9 mouse cellular contexts compared by ENCODE assay signal in the genomic region with DNA sequence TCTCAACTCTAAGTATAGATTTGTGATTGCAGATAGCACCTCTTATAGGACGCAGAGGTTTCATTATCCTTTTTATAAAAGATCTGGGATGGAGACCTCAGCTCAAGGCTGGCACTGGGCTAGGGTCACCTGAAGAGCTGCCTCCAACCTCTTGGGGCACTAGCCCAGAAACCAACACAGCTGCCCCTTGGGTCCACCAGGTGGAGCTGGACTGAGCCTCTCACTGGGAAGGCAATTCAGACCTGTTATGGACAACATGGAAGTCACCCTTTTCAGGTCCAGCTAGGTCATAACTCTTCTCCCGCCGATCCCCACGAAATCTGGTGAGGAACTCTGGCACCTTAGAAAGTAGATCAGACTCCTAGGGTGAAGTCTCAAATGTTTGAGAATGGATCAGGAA.
DNase-seq lines count a peak whose midpoint lies in the region; ATAC-seq and TF ChIP-seq lines count a peak whose summit lies in the region.
"Had no signal": no experiment of that assay in that cellular context is flagged by ENCODE, and none has a peak within 500 bp of the region (broad histone marks: within the 10 kb centered on the region; RNA-seq: fewer than 3 reads in every experiment).

No protein-coding gene starts in this region.

- H3K27ac ChIP-seq in midbrain, embryonic 11.5 days (ENCODE audit: low read depth, low read length), result no peak overlapping the region
- no peak overlapping the region for H3K27ac ChIP-seq in midbrain, embryonic 13.5 days
- H3K27ac ChIP-seq in cortical plate, adult 2 months (ENCODE audit: insufficient read depth, low read length), result no peak overlapping the region
- H3K27ac ChIP-seq in lung, postnatal 0 days (ENCODE audit: low read length), result no peak overlapping the region
- H3K27ac ChIP-seq: midbrain, embryonic 12.5 days had no signal

- 90% methylated on average over 4 of the region's 4 CpGs for WGBS in midbrain, embryonic 11.5 days
- 98% methylated on average over 4 of the region's 4 CpGs for WGBS in midbrain, embryonic 13.5 days
- 87% methylated on average over 4 of the region's 4 CpGs for WGBS in lung, postnatal 0 days

- no peaks in the 10 kb centered on the region for H3K4me1 ChIP-seq in midbrain, embryonic 11.5 days (ENCODE audit: control insufficient read depth, insufficient read depth, low read length)
- H3K4me1 ChIP-seq in midbrain, embryonic 13.5 days (replicated peaks), result no peaks in the 10 kb centered on the region
- no peaks in the 10 kb centered on the region for H3K4me1 ChIP-seq in cortical plate, adult 2 months (ENCODE audit: control insufficient read depth, insufficient read depth, low read length)
- no peaks in the 10 kb centered on the region for H3K4me1 ChIP-seq in lung, postnatal 0 days (ENCODE audit: insufficient read depth, low read depth, low read length)
- H3K4me1 ChIP-seq: midbrain, embryonic 12.5 days had no signal

- H3K4me2 ChIP-seq in midbrain, embryonic 11.5 days, result no peak overlapping the region
- H3K4me2 ChIP-seq in midbrain, embryonic 13.5 days (replicated peaks), result no peak overlapping the region
- no peak overlapping the region for H3K4me2 ChIP-seq in lung, postnatal 0 days (replicated peaks; ENCODE audit: low read depth, low read length)
- H3K4me2 ChIP-seq: midbrain, embryonic 12.5 days had no signal

- no peak for TF ChIP-seq POLR2A in cortical plate, adult 2 months (IDR thresholded peaks at IDR 0.05; ENCODE audit: extremely low read depth, insufficient read depth, low read length)

- no peaks in the 10 kb centered on the region for H3K9me3 ChIP-seq in midbrain, embryonic 11.5 days (ENCODE audit: control insufficient read depth, low read length)
- H3K9me3 ChIP-seq in midbrain, embryonic 13.5 days, result no peaks in the 10 kb centered on the region
- H3K9me3 ChIP-seq in lung, postnatal 0 days (ENCODE audit: low read length), result no peaks in the 10 kb centered on the region
- H3K9me3 ChIP-seq: midbrain, embryonic 12.5 days had no signal

- TF ChIP-seq EP300 in lung, postnatal 0 days (IDR thresholded peaks at IDR 0.05), result no peak

- peak; percentile 16 for DNase-seq in CD4-positive, CD25-positive, alpha-beta regulatory T cell, adult 2 months (ENCODE audit: low read depth, low spot score)
- DNase-seq in midbrain, embryonic 11.5 days (ENCODE audit: low spot score, missing footprints), result peak; percentile 83
- DNase-seq in lung, postnatal 0 days (ENCODE audit: low spot score), result peak; percentile 66
- no peak for DNase-seq in right cerebral cortex, postnatal 4 days
- no peak for DNase-seq in left cerebral cortex, adult 18-20 months (ENCODE audit: low spot score in 2 of 2)

- H3K4me3 ChIP-seq in midbrain, embryonic 11.5 days (ENCODE audit: low read depth, low read length), result no peak overlapping the region
- no peak overlapping the region for H3K4me3 ChIP-seq in midbrain, embryonic 13.5 days (replicated peaks)
- no peak overlapping the region for H3K4me3 ChIP-seq in cortical plate, adult 2 months (ENCODE audit: insufficient read depth, low read length)
- H3K4me3 ChIP-seq in lung, postnatal 0 days (ENCODE audit: low read depth, low read length), result no peak overlapping the region
- H3K4me3 ChIP-seq: midbrain, embryonic 12.5 days had no signal

- H3K27me3 ChIP-seq in midbrain, embryonic 11.5 days (ENCODE audit: control insufficient read depth, insufficient read depth, low read length), result no peaks in the 10 kb centered on the region
- no peaks in the 10 kb centered on the region for H3K27me3 ChIP-seq in midbrain, embryonic 13.5 days
- no peaks in the 10 kb centered on the region for H3K27me3 ChIP-seq in lung, postnatal 0 days (replicated peaks; ENCODE audit: insufficient read depth, low read length)
- H3K27me3 ChIP-seq: midbrain, embryonic 12.5 days had no signal

- TF ChIP-seq CTCF in cortical plate, adult 2 months (IDR thresholded peaks at IDR 0.05; ENCODE audit: extremely low read depth, insufficient read depth, low read length), result peak; percentile 57
- peak; percentile 91 for TF ChIP-seq CTCF in lung, postnatal 0 days (IDR thresholded peaks at IDR 0.05)

- H3K36me3 ChIP-seq in midbrain, embryonic 11.5 days (ENCODE audit: control insufficient read depth, insufficient read depth, low read length), result no peaks in the 10 kb centered on the region
- H3K36me3 ChIP-seq in midbrain, embryonic 13.5 days, result peaks cover 80% of the 10 kb centered on the region
- no peaks in the 10 kb centered on the region for H3K36me3 ChIP-seq in lung, postnatal 0 days (ENCODE audit: insufficient read depth, low read length)

- no peak overlapping the region for H3K9ac ChIP-seq in midbrain, embryonic 11.5 days (ENCODE audit: low read length)
- no peak overlapping the region for H3K9ac ChIP-seq in midbrain, embryonic 13.5 days (replicated peaks)
- H3K9ac ChIP-seq in lung, postnatal 0 days (replicated peaks; ENCODE audit: low read depth), result no peak overlapping the region
- H3K9ac ChIP-seq: midbrain, embryonic 12.5 days had no signal

- ATAC-seq in CD4-positive, CD25-positive, alpha-beta regulatory T cell, adult 4 months, result no peak
- no peak for ATAC-seq in midbrain, embryonic 11.5 days (ENCODE audit: low FRiP score)
- ATAC-seq in midbrain, embryonic 13.5 days, result no peak
- ATAC-seq in lung, postnatal 0 days, result peak; percentile 48; the same call in 1 of the 2 replicates

Comparison
In these comparisons a context has a peak if more than half of its experiments do, and no peak if none do; other contexts are left out.
1. DNase-seq: peak in CD4-positive, CD25-positive, alpha-beta regulatory T cell, adult 2 months (single experiment), midbrain, embryonic 11.5 days (single experiment) and lung, postnatal 0 days (single experiment); none in right cerebral cortex, postnatal 4 days (single experiment) and left cerebral cortex, adult 18-20 months (0 of 2).